Mouse (Mus musculus): ENCODE results near the gene Atp9a.

The Atp9a gene

DNA sequence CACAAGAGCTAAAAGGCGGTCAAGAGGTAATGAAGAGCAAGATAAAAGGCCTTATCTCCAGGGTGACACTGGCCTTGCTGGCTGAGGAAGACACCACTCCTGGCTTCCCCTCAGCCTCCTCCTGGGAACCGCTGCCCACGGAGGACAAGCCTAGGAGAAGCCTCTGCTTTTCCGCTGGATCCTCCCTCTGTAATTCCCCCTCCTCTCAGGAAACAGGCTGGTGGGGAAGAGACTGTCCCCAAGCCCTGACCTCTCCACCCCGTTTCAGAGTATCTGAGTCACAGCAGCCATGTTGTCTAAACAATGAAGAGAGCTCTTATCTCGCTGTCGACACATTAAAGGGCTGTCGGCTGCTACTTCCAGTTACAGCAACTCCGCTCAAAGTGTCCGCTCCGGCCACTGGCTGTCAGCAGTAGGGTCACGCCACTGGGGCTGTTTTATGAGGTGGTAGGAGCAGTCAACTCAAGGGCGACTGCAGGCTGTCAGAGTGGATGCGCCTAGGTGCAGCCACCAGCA, 108.8 kb downstream of the Atp9a start:
- no peak for DNase-seq

DNA sequence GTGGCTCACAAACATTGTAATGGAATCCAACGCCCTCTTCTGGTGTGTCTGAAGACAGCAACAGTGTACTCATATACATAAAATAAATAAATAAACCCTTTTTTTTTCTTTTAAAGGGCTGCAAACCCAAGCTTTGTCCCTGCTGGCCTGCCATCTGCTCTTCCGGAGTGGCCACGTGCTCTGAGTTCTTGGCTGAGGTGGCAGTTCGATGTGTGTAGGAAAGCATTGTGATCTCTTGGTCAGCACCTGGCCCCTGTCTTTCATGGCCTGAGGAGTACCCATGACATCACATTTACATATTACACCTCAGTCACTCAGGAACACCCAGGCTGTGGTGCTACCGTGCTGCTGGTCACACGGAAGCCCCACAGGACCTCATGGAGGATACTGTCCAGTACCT, 109.7 kb downstream of the Atp9a start:
- no peak for DNase-seq

- DNase-seq: peak; percentile 72
Observed at GRCm38 (mm10) chr2:168628787-168629186, 113.4 kb downstream of the Atp9a start.

- no peak for DNase-seq
Observed at GRCm38 (mm10) chr2:168627829-168628770, 114.1 kb downstream of the Atp9a start.

- DNase-seq: no peak
Observed at GRCm38 (mm10) chr2:168626385-168626784, 115.8 kb downstream of the Atp9a start.

GRCm38 (mm10) chr2:168625091-168625490, 117.1 kb downstream of the Atp9a start:
- DNase-seq: no peak

- no peak for DNase-seq
Observed at GRCm38 (mm10) chr2:168621111-168621802, 121.0 kb downstream of the Atp9a start.

DNA sequence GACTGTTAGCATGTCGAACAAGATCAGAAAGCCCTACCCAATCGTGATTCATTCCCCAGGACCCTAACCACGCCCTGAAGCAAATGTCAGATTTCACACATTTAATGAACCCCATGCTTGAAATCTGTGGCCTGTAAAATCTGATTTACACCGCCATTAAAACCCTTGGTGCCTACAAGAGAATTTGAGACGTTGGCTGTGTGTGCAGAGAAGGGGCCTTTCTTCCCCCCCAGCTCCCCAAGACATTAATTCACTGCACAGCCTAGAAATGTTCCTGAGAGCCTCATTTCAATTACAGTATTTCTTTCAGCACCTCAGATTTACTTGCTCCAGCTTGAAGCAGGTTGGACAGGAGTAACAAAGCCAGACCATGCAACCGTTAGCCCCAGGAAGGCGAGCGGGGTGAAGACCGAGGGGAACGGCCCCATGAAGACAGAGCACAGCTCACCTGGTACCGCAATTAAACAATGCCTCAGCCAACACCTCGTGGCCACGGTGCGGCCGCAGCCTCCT, 123.9 kb downstream of the Atp9a start:
- DNase-seq: no peak

DNA sequence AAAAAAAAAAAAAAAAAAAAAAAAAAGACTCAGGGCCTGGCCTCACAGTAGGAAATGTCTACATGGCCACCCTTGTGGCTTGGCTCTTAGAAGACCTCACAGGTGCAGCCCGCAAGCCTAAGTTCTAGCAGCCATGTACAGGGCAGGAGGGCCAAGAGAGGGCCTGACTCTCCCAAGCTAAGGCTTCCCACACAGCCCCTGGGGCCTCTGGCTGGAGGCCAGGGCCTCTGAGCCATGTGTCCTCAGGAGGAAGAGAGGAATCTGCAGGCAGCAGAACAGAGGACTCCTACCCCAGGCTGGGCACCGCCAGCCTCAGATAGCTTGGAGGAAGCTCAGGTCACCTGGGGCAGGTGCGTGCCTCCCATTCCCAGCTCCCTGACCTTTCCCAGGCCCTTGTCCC, 127.0 kb downstream of the Atp9a start:
- no peak for DNase-seq

DNA sequence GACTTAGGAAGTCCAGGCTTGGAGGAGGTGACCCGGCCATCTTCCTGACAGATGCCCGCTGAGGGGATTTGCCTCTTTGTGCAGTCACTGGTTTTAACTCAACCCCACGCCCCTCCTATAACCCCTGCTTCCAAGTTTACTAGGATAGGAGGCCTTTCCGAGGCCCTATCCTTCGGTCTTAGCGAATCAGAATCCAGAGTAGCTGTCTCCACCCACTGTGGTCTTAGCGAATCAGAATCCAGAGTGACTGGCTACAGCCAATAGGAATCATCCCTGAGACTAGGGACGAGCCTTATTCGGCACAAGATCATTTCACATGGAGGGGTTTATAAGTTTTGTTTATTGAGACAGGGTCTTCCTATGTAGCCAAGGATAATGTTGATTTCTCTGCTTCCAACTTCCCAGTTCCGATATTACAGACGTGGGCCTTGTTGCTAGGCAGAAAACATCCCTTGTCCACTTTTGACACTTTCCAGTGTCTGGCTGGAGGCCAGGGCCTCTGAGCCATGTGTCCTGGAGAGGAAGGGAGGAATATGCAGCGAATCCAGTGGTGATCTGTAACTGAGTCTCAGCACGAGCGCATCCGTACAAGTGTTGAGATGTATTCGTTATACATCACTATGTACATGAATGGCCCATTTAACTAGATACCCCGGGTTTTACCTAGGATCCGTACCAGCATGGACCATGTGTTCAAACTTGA, 127.9 kb downstream of the Atp9a start:
- DNase-seq: no peak

DNA sequence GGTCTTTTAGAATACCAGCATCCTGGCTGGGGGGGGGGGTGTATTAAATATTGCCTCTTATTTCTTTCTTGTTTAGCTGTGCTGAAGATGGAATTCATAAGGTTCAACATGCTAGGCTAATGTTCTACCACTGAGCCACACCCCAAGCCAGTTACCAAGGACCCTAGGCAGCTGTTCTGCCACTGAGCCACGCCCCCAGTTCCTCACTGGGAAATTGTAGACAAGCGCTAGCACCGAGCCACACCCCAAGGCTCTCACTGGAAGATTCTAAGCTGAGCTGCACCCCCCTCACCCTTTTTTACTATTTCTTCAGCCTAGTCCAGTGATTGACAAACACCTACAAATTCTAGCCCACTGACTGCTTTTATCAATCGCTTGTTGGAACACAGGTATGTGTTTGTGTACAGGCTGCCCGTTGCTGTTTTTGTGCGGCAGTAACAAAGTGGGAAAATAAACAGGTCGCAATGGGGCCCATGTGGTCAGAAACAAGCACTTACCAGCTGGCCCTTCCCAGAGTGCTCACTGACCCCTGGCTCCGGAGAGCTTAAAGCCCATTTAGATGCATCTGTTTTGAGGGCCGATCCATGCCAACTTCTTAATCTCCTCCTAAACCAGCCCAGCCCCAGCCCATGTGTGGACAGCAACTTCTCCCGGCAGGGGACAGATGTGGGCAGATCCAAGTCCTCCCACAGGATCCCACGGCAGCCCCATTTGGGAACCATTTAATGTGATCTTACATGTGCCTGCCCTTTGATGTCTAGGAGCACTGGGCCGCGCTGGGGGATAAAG, 128.9 kb downstream of the Atp9a start:
- DNase-seq: no peak

DNA sequence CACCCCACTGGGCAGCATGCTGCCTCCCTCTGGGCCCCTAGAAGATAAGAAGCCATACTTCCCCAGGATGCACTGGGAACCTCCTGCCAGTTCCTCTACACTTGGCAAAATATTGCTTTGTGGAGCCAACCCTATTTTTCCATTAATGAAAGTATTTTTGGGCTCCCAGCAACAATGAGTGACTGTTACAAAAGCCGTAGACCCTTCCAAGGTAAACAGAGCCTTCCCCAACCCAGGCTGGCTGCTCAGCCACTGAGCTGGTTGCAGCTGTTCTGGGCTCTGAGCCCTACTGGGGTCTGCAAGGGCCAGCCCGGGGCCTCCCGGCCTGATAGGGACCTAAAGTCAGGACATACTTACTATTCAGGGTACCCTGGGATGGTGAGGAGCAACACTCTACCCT, 131.3 kb downstream of the Atp9a start:
- no peak for DNase-seq

- no peak for DNase-seq
Observed at GRCm38 (mm10) chr2:168609653-168610248, 132.5 kb downstream of the Atp9a start.

DNA sequence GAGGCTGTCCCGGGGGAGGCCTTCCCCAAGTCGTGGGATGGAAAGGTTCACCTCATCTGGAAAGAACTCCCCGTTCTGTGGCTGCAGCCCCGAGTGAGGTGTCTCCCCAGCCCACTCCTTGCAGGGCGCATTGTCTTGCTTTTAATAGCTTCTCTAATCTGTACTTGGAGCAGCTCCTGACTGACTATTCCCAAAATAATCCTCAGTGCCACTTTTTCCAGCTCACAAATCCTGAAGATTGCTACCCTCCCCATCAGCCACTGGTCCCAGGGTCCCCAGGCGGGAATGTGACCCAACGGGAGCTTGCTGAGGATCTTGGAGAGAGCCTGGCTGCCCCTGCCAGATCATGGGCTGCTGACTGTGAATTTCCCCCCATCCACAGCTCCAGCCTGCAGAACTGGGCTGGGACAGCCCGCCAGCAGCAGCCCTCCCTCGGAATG, 134.1 kb downstream of the Atp9a start:
- DNase-seq: no peak

GRCm38 (mm10) chr2:168604655-168605070, 137.5 kb downstream of the Atp9a start:
- DNase-seq: no peak

GRCm38 (mm10) chr2:168602387-168602741, 139.8 kb downstream of the Atp9a start:
- DNase-seq: no peak

- DNase-seq: peak; percentile 47
Observed at GRCm38 (mm10) chr2:168601491-168602386, 140.5 kb downstream of the Atp9a start, which contains the start of gene Nfatc2. TSS of gene Nfatc2 (minus strand) at chr2:168601657.

DNA sequence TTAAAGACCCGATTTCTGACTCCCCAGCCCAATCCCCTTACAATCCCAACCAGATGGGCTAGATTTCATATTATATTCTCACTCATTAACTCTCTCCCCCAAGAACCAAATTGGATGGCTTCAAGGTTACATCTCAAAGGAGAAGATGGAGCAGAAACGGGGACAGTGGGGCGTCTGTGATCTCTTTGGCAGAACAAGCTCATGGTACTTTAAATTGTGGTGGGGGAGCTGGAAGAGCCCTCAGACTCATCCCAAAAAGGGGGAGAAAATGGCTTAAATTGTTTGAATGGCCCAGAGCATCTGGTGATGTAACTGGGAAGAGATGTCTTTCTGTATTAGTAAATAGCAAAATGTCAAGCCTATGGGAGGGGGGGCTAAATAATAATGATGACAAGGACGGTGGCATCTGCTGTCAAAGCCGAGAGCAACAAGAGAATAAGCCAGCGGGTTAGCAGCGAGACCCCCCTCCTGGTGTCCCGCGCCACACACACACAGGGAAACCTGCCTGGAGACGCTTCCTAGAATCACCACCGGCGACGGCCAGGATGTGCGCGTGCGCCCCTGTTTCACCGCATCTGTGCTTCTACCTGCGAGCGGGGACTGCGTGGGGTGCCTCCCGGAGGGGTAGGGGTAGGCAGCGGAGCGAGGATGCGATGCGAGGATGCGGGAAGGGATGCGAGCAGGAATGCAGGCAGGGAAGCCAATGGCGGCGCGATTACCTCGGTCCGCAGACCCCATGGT, 141.3 kb downstream of the Atp9a start:
- DNase-seq: peak; percentile 51

DNA sequence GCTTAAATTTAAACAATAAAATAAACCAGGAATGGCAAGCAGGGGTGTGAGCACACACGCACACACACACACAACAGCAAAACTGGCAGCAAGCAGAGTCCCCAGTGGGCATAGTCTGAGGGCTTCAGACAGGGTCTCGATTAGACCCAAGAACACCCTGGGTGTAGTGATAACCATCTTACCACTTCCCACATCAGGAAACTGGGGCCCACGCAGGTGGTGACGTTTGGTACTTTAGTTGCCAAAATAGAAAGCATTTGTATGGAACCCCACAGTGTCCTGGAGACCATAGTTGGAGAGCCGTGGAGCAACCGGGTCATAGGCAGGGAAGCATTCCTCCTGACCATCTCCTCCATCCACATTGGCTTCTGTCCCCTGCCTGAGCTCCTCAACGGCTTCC, 146.5 kb downstream of the Atp9a start:
- no peak for DNase-seq

DNA sequence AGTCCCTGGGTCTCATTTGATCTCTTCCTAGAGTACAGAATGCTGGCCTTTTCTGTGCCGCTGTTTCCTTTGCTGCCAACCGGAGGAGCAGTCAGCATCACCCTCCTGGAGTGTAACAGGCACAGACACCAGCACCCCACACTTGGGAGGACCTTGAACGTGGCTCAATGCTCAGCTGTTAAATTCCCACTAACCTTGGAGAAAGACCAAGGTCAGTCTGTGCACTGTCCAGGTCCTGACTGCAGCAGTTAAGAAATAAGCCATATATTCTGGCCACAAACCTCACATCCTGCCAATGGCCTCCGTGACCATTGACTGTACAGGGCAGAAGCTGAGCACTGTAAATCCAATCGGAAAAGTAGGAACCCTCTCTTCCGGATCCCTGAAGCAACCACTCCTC, 148.5 kb downstream of the Atp9a start:
- DNase-seq: no peak

Data from cerebellum, adult 8-10 months (tissue).